Mouse (Mus musculus): ENCODE data around the gene Tgif1. TPM values are rescaled to one million over a fixed set of nuclear protein-coding genes. Genes with fewer than 3 reads are reported as not detected.
A peak's percentile ranks its signal among the peaks of the same experiment; 100 is the strongest.

Gene Tgif1
- polyA plus RNA-seq, 1 experiment from 2014 or later: 82.8 TPM

- no peaks in the 10 kb centered on the region for H3K36me3 ChIP-seq (ENCODE audit: control insufficient read depth, insufficient read depth, low read length)
- H3K4me3 ChIP-seq (ENCODE audit: low read length): no peak overlapping the region
- 56% methylated on average over 12 of the region's 12 CpGs for WGBS
- no peaks in the 10 kb centered on the region for H3K9me3 ChIP-seq (ENCODE audit: control insufficient read depth, low read length)
- peaks cover 5% of the 10 kb centered on the region; the same call in 1 of the 2 replicates for H3K4me1 ChIP-seq (ENCODE audit: control insufficient read depth, insufficient read depth, low read length)
- H3K27ac ChIP-seq (ENCODE audit: low read depth, low read length): no peak overlapping the region
- H3K9ac ChIP-seq (ENCODE audit: low read depth, low read length): no peak overlapping the region
- no peak for ATAC-seq (ENCODE audit: low FRiP score, low TSS enrichment)
- no peaks in the 10 kb centered on the region for H3K27me3 ChIP-seq (ENCODE audit: control insufficient read depth, insufficient read depth, low read length)
- H3K4me2 ChIP-seq (replicated peaks; ENCODE audit: low read depth, low read length): no peak overlapping the region
These were observed 3.6 kb upstream of the Tgif1 start for GRCm38 (mm10) chr17:70856871-70857415.

- Histone ChIP-seq H3K36me3 (ENCODE audit: control insufficient read depth, insufficient read depth, low read length) (no peaks in the 10 kb centered on the region), H3K9me3 (ENCODE audit: control insufficient read depth, low read length) (no peaks in the 10 kb centered on the region), H3K4me1 (ENCODE audit: control insufficient read depth, insufficient read depth, low read length) (peaks cover 5% of the 10 kb centered on the region; the same call in 1 of the 2 replicates), H3K4me2 (replicated peaks; ENCODE audit: low read depth, low read length) (peak overlapping the region; percentile 75), H3K9ac (ENCODE audit: low read depth, low read length) (peak overlapping the region; percentile 70; the same call in 1 of the 2 replicates), H3K27me3 (ENCODE audit: control insufficient read depth, insufficient read depth, low read length) (no peaks in the 10 kb centered on the region), H3K27ac (ENCODE audit: low read depth, low read length) (no peak overlapping the region; the same call in 1 of the 2 replicates), H3K4me3 (ENCODE audit: low read length) (peak overlapping the region; percentile 45; the same call in 1 of the 2 replicates)
- no peak for ATAC-seq (ENCODE audit: low FRiP score, low TSS enrichment)
- WGBS: 24% methylated on average over 6 of the region's 6 CpGs
These were observed 675 bp upstream of the Tgif1 start for GRCm38 (mm10) chr17:70854021-70854420.

DNA sequence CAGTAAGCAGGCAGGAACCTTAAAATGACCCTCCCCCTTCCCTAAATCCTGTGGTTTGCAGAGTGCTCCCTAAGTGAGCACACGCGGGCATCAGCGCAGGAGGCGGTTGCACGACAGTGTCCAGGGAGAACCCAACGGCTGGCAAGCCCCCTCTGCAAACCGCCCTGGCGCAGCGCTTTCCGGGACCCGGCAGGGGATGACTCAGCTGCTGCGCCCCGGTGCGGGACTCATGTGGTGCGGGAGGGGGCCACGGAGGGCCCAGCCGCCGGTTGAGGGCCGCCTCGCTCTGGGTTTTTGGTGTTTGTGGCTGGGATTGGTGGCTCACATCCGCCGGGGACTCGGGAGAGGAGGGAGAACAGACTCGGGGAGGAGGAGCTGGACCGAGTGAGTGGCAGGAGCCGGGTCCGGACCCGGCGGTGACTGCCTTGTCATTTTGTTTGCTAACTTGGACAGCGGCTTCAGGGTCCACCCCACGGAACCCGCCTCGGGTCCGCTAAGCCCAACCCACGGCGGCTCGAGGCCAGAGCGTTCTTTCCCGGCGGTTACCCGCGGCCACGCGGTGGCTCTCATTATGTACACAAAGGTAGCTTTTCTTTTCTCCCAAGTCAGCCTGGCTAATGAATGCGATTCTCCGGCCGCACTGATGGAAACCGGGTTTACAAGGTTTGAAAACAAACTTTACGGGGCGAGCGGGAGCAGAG, 510 bp downstream of the Tgif1 start:
- Histone ChIP-seq H3K9me3 (ENCODE audit: control insufficient read depth, low read length) (no peaks in the 10 kb centered on the region), H3K27ac (ENCODE audit: low read depth, low read length) (peak overlapping the region; percentile 97), H3K9ac (ENCODE audit: low read depth, low read length) (peak overlapping the region; percentile 70), H3K4me3 (ENCODE audit: low read length) (peak overlapping the region; percentile 45), H3K4me1 (ENCODE audit: control insufficient read depth, insufficient read depth, low read length) (peaks cover 5% of the 10 kb centered on the region; the same call in 1 of the 2 replicates), H3K27me3 (ENCODE audit: control insufficient read depth, insufficient read depth, low read length) (no peaks in the 10 kb centered on the region), H3K4me2 (replicated peaks; ENCODE audit: low read depth, low read length) (peak overlapping the region; percentile 75), H3K36me3 (ENCODE audit: control insufficient read depth, insufficient read depth, low read length) (no peaks in the 10 kb centered on the region)
- under 1% methylated on average over 51 of the region's 51 CpGs for whole genome bisulfite sequencing
- peak; percentile 58 for ATAC-seq (ENCODE audit: low FRiP score, low TSS enrichment)

DNA sequence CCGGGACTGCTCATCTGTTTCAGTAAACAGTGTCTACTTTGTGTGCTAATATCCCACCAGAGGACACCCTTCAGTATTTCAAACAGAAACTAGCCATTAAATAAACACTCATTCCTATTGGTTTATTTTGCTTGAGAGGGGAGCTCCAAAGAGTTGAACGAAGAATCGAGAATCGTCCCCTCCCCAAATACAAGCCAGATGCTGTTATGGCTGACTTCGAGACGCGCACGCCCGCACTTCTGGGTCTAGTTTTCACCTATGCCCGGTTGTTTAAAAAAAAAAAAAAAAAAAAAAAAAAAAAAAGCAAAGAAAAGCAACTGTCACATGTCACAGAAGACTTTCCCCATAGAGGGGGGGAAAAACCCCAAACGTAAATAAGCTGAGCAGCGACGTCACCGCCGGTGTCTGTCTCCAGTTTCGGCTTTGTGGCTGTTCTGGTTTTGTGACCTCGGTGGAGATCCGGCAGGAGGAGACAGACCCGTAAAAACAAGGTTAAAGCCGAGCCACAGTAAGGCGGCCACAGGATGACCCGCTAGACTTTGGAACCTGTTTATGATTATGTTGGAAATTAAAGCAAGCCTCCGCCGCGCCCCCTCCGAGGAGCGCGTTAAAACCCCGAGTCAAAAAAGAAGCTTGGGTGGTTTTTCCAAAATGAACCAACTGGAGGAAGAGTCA, 1.2 kb downstream of the Tgif1 start:
- Histone ChIP-seq H3K9ac (ENCODE audit: low read depth, low read length) (peak overlapping the region; percentile 70), H3K27me3 (ENCODE audit: control insufficient read depth, insufficient read depth, low read length) (no peaks in the 10 kb centered on the region), H3K27ac (ENCODE audit: low read depth, low read length) (peak overlapping the region; percentile 98), H3K9me3 (ENCODE audit: control insufficient read depth, low read length) (no peaks in the 10 kb centered on the region), H3K4me2 (replicated peaks; ENCODE audit: low read depth, low read length) (peak overlapping the region; percentile 75), H3K4me3 (ENCODE audit: low read length) (peak overlapping the region; percentile 45), H3K36me3 (ENCODE audit: control insufficient read depth, insufficient read depth, low read length) (no peaks in the 10 kb centered on the region), H3K4me1 (ENCODE audit: control insufficient read depth, insufficient read depth, low read length) (peaks cover 9% of the 10 kb centered on the region; the same call in 1 of the 2 replicates)
- ATAC-seq (ENCODE audit: low FRiP score, low TSS enrichment): no peak
- WGBS: under 1% methylated on average over 29 of the region's 29 CpGs

DNA sequence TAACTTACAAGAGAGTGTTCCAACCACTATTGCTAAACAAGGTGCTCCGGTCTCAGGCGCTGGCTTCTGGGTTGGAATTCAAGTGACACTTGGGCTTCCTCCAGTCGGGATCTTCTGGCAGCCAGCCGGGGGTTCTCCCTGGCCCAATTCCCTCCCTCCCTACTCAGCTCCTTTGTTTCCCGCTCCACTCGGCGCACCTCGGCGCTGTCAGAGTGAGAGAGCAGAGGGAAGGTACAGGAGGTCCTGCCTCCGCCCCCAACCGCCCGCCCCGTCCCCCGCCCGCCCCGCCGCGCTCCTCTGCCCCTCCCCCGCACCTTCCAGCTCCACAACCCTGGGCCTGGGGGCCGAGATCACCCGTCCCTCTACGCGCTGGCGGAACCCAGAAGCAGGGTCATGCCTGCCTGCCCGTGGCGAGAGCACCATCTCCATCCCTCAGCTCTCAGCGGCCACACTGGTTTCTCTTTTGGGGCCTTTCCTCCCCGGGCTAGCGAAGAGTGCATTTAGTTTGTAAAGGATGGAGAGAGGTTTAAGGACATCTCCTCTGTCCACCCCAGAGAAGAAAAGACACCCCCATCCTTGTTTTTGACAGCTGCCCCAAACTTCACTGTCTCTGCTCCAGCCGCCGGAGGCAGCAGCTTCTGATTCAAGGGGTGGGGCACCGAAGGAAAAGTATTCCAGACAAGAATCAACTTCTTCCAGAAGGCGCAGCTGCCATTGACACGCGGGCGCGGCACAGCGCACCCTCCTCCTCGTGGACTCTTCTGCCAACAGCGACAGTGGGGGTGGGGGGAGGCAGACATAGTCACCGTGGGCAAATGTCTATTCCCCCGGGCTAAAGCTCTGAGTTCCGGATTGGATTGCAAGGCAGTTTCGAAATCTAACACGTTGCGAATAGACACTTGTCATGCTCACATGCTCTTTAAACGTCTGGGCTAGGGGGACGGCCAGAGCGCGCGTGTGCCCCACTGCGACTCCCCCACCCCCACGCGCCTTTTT, 2.1 kb downstream of the Tgif1 start:
- peaks cover 14% of the 10 kb centered on the region for H3K4me1 ChIP-seq (ENCODE audit: control insufficient read depth, insufficient read depth, low read length)
- peak overlapping the region; percentile 70 for H3K9ac ChIP-seq (ENCODE audit: low read depth, low read length)
- H3K4me2 ChIP-seq (replicated peaks; ENCODE audit: low read depth, low read length): peak overlapping the region; percentile 75
- no peaks in the 10 kb centered on the region for H3K27me3 ChIP-seq (ENCODE audit: control insufficient read depth, insufficient read depth, low read length)
- under 1% methylated on average over 53 of the region's 54 CpGs for WGBS
- H3K27ac ChIP-seq (ENCODE audit: low read depth, low read length): peak overlapping the region; percentile 98
- H3K9me3 ChIP-seq (ENCODE audit: control insufficient read depth, low read length): no peaks in the 10 kb centered on the region
- peak; percentile 73 for ATAC-seq (ENCODE audit: low FRiP score, low TSS enrichment)
- H3K4me3 ChIP-seq (ENCODE audit: low read length): peak overlapping the region; percentile 45
- H3K36me3 ChIP-seq (ENCODE audit: control insufficient read depth, insufficient read depth, low read length): peaks cover 2% of the 10 kb centered on the region; the same call in 1 of the 2 replicates

DNA sequence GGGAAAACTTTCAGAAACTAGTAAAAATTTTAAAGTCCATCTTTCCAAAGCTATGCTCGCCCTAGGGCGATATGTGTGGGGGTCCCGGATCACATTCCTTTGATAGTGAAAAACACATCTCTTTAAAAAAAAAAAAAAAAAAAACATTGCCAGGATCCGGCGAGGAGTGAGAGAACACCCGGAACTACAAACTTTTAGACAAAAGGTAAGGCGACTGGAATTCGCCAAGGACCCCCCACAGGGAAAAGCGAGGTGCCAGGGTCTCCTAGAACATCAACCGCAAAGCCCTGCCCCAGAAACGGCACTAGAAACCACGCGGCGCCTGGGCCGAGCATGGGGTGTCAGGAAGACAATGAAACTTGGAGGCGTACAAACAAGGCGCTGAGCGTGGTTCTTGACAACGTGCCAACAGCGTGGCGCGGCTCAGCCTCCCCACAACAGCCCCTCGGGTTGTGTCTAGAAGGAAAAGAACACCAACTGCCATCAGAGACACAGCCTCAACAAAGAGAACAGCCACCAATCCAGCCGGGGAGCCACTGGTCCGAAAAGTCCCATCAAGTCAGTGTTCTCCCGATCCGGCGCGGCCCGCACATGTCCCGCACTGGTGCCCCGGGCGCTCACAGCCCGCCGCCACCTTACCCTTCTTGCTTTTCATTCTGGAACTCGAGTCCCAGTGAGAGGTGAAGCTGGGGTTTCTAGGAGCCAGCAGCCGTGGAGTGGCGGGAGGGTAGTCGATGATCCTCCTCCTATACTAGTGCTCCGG, 2.9 kb downstream of the Tgif1 start:
- peak overlapping the region; percentile 75 for H3K4me2 ChIP-seq (replicated peaks; ENCODE audit: low read depth, low read length)
- under 1% methylated on average over 40 of the region's 40 CpGs for WGBS

DNA sequence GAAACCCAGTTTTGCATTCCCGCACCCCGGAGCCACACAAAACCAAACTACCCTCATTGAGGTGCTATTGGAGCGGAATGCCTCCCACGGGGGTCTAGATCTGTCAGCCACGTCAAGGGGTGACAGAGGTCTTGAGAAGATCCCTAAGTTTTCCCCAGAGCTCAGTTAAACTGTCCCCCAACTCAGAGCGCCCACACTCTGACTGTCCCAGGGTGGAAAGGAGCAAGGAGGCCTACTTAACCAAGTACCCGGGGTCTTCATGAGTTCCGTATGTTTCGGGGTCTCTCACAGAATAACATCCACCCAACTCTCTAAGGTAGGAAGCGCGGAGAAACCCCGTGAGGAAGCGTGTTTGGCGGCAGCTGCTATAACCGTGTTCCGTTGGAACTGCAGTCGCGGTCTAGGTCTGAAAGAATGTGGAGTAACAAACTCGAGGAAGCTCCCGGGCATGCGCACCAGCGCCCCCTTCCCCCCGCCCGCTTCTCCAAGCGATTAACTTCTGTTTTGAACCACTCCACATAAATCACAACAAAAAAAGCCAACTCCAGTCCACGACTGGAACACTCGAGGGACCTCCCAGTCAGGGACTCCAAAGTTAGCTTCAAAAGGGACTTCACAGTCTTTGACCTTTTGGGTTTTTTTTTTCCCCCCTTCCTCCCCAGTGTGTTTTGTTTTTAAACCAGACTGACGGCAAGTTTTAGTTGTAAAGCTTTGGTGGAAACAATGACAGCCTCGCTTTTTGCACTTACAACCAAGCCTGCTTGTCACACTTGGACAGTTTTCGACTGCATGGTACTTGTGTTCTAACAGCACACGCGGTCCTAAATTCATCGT, 3.7 kb downstream of the Tgif1 start:
- Histone ChIP-seq H3K9me3 (ENCODE audit: control insufficient read depth, low read length) (no peaks in the 10 kb centered on the region), H3K36me3 (ENCODE audit: control insufficient read depth, insufficient read depth, low read length) (peaks cover 18% of the 10 kb centered on the region), H3K27ac (ENCODE audit: low read depth, low read length) (peak overlapping the region; percentile 98), H3K4me1 (ENCODE audit: control insufficient read depth, insufficient read depth, low read length) (peaks cover 23% of the 10 kb centered on the region), H3K4me3 (ENCODE audit: low read length) (peak overlapping the region; percentile 45), H3K4me2 (replicated peaks; ENCODE audit: low read depth, low read length) (peak overlapping the region; percentile 75), H3K9ac (ENCODE audit: low read depth, low read length) (peak overlapping the region; percentile 70), H3K27me3 (ENCODE audit: control insufficient read depth, insufficient read depth, low read length) (no peaks in the 10 kb centered on the region)
- peak; percentile 24; the same call in 1 of the 2 replicates for ATAC-seq (ENCODE audit: low FRiP score, low TSS enrichment)
- 0% methylated on average over 33 of the region's 33 CpGs for WGBS

More for the DNA sequence above, 2.9 kb downstream of the Tgif1 start:
- peak overlapping the region; percentile 98 for H3K27ac ChIP-seq (ENCODE audit: low read depth, low read length)
- no peaks in the 10 kb centered on the region for H3K9me3 ChIP-seq (ENCODE audit: control insufficient read depth, low read length)
- H3K36me3 ChIP-seq (ENCODE audit: control insufficient read depth, insufficient read depth, low read length): peaks cover 11% of the 10 kb centered on the region
- peak; percentile 7; the same call in 1 of the 2 replicates for ATAC-seq (ENCODE audit: low FRiP score, low TSS enrichment)
- H3K27me3 ChIP-seq (ENCODE audit: control insufficient read depth, insufficient read depth, low read length): no peaks in the 10 kb centered on the region
- H3K4me3 ChIP-seq (ENCODE audit: low read length): peak overlapping the region; percentile 45
- H3K9ac ChIP-seq (ENCODE audit: low read depth, low read length): peak overlapping the region; percentile 70
- H3K4me1 ChIP-seq (ENCODE audit: control insufficient read depth, insufficient read depth, low read length): peaks cover 23% of the 10 kb centered on the region
